Mouse (Mus musculus) MEL (cell line): ENCODE data around the gene Cdkn1a.

Source experiments
- MYC ChIP-seq: IDR thresholded peaks from 2 replicates; pipeline ENCODE4 v1.6.1; 2011; ENCODE audit warnings: low read depth, mild to moderate bottlenecking, low read length, improper control_type of control experiment, moderate library complexity
- ZC3H11A ChIP-seq: IDR thresholded peaks from 2 replicates; pipeline ENCODE4 v1.6.1; 2012; ENCODE audit warnings: low read depth, mild to moderate bottlenecking, inconsistent platforms, low read length, improper control_type of control experiment

- TF ChIP-seq ZC3H11A (no peak), MYC (no peak)
Measured at GRCm38 (mm10) chr17:29063121-29063987, 27.4 kb upstream of the Cdkn1a start.
